Mouse (Mus musculus) MEL (cell line): ENCODE measurements around the gene H2-Ke6. TPM values are rescaled to one million over a fixed set of nuclear protein-coding genes. Genes with fewer than 3 reads are reported as not detected.

Experiments
- DNase-seq: peaks from one replicate; pipeline ENCODE4 v3.0.0; 2011; ENCODE audit warnings: low read depth, low spot score
- H3K27ac ChIP-seq: 2 replicates; pipeline ENCODE4 v1.5.1; 2012; ENCODE audit warnings: low read depth, mild to moderate bottlenecking, control low read depth, low read length, moderate library complexity; ENCODE audit not compliant: control insufficient read depth
- H3K27me3 ChIP-seq, 2 experiments: fragments of 150-350 bp in 1 of 2; sonication (generic) in 1 of 2; 2 replicates each; pipeline ENCODE4 v1.6.1; 2012; ENCODE audit warnings: low read length in 2 of 2, mild to moderate bottlenecking in 2 of 2, improper control_type of control experiment in 1 of 2, moderate library complexity in 1 of 2; ENCODE audit not compliant: insufficient read depth in 2 of 2, control insufficient read depth in 1 of 2
- H3K36me3 ChIP-seq, 2 experiments: 2 replicates each; pipeline ENCODE4 v1.6.1; 2012 to 2014; ENCODE audit warnings: low read length in 2 of 2, improper control_type of control experiment in 1 of 2, inconsistent platforms in 1 of 2, mild to moderate bottlenecking in 1 of 2; ENCODE audit not compliant: insufficient read depth in 2 of 2, control insufficient read depth in 1 of 2
- H3K4me1 ChIP-seq, 2 experiments: fragments of 150-350 bp in 1 of 2; sonication (generic) in 1 of 2; 2 replicates each; pipeline ENCODE4 v1.6.1; 2012; ENCODE audit warnings: low read length in 2 of 2, improper control_type of control experiment in 1 of 2, mild to moderate bottlenecking in 1 of 2; ENCODE audit not compliant: insufficient read depth in 2 of 2, control insufficient read depth in 1 of 2
- H3K4me3 ChIP-seq, 2 experiments: fragments of 150-350 bp in 1 of 2; sonication (generic) in 1 of 2; 2 replicates each; pipeline ENCODE4 v1.5.1; 2012; ENCODE audit warnings: low read depth in 2 of 2, low read length in 2 of 2, mild to moderate bottlenecking in 2 of 2, moderate library complexity in 2 of 2, control low read depth in 1 of 2, improper control_type of control experiment in 1 of 2; ENCODE audit not compliant: control insufficient read depth in 1 of 2, insufficient read depth in 1 of 2
- H3K79me2 ChIP-seq: 2 replicates; pipeline ENCODE4 v1.6.1; 2012; ENCODE audit warnings: mild to moderate bottlenecking, low read length, moderate library complexity; ENCODE audit not compliant: control insufficient read depth, poor library complexity, insufficient read depth
- H3K9ac ChIP-seq: 2 replicates; pipeline ENCODE4 v1.6.1; 2012; ENCODE audit warnings: low read depth, mild to moderate bottlenecking, control low read depth, low read length, moderate library complexity; ENCODE audit not compliant: control insufficient read depth, poor library complexity, severe bottlenecking
- H3K9me3 ChIP-seq: fragments of 150-350 bp; sonication (generic); replicated peaks from 2 replicates; pipeline ENCODE4 v1.6.1; 2012; ENCODE audit warnings: mild to moderate bottlenecking, low read length, improper control_type of control experiment, moderate library complexity; ENCODE audit not compliant: insufficient read depth
- CHD2 ChIP-seq: IDR thresholded peaks from 2 replicates; pipeline ENCODE4 v1.6.1; 2011; ENCODE audit warnings: low read length, improper control_type of control experiment
- CTCF ChIP-seq, 3 experiments: IDR thresholded peaks in 2 of 3; conservative IDR thresholded peaks in 1 of 3; 2 replicates each; pipeline ENCODE4 v1.5.1; 2011 to 2012; ENCODE audit warnings: low read length in 3 of 3, low read depth in 2 of 3, mild to moderate bottlenecking in 2 of 3, improper control_type of control experiment in 1 of 3, inconsistent platforms in 1 of 3, mixed read lengths in 1 of 3, moderate library complexity in 1 of 3; ENCODE audit not compliant: control insufficient read depth in 1 of 3, insufficient read depth in 1 of 3, poor library complexity in 1 of 3, severe bottlenecking in 1 of 3
- ELF1 ChIP-seq: IDR thresholded peaks from 2 replicates; pipeline ENCODE4 v1.6.1; 2014; ENCODE audit warnings: low read depth, mild to moderate bottlenecking, inconsistent platforms, low read length, improper control_type of control experiment, moderate library complexity
- EP300 ChIP-seq, 2 experiments: IDR thresholded peaks; 2 replicates each; pipeline ENCODE4 v1.6.1; 2011; ENCODE audit warnings: improper control_type of control experiment in 2 of 2, low read length in 2 of 2, low read depth in 1 of 2, mild to moderate bottlenecking in 1 of 2
- GATA1 ChIP-seq: IDR thresholded peaks from 2 replicates; pipeline ENCODE4 v1.6.1; 2011; ENCODE audit warnings: low read depth, low read length, improper control_type of control experiment
- HCFC1 ChIP-seq: IDR thresholded peaks from 2 replicates; pipeline ENCODE4 v1.6.1; 2012; ENCODE audit warnings: low read depth, mild to moderate bottlenecking, inconsistent platforms, low read length, improper control_type of control experiment, moderate library complexity
- JUND ChIP-seq: IDR thresholded peaks from 2 replicates; pipeline ENCODE4 v1.6.1; 2011; ENCODE audit warnings: low read depth, mild to moderate bottlenecking, improper control_type of control experiment, low read length
- MAFK ChIP-seq: IDR thresholded peaks from 2 replicates; pipeline ENCODE4 v1.6.1; 2011; ENCODE audit warnings: low read depth, mild to moderate bottlenecking, low read length, improper control_type of control experiment, borderline replicate concordance
- MAX ChIP-seq: IDR thresholded peaks from 2 replicates; pipeline ENCODE4 v1.6.1; 2011; ENCODE audit warnings: low read length, improper control_type of control experiment
- MAZ ChIP-seq: IDR thresholded peaks from 2 replicates; pipeline ENCODE4 v1.6.1; 2012; ENCODE audit warnings: low read depth, mild to moderate bottlenecking, inconsistent platforms, low read length, improper control_type of control experiment
- MYB ChIP-seq: IDR thresholded peaks from 2 replicates; pipeline ENCODE4 v1.6.1; 2011; ENCODE audit warnings: mild to moderate bottlenecking, low read depth, low read length, improper control_type of control experiment
- MYC ChIP-seq: IDR thresholded peaks from 2 replicates; pipeline ENCODE4 v1.6.1; 2011; ENCODE audit warnings: low read depth, mild to moderate bottlenecking, low read length, improper control_type of control experiment, moderate library complexity
- NELFE ChIP-seq: IDR thresholded peaks from 2 replicates; pipeline ENCODE4 v1.6.1; 2011; ENCODE audit warnings: low read depth, low read length, improper control_type of control experiment
- NRF1 ChIP-seq: IDR thresholded peaks from 2 replicates; pipeline ENCODE4 v1.6.1; 2014; ENCODE audit warnings: low read depth, mild to moderate bottlenecking, inconsistent platforms, low read length, improper control_type of control experiment, moderate library complexity; ENCODE audit not compliant: poor library complexity, insufficient read depth, severe bottlenecking
- SIN3A ChIP-seq: IDR thresholded peaks from 2 replicates; pipeline ENCODE4 v1.6.1; 2012; ENCODE audit warnings: low read length, improper control_type of control experiment, inconsistent platforms
- TAL1 ChIP-seq: IDR thresholded peaks from 2 replicates; pipeline ENCODE4 v1.6.1; 2012; ENCODE audit warnings: mild to moderate bottlenecking, inconsistent platforms, low read length, moderate library complexity, mixed read lengths
- UBTF ChIP-seq: IDR thresholded peaks from 2 replicates; pipeline ENCODE4 v1.6.1; 2012; ENCODE audit warnings: low read depth, mild to moderate bottlenecking, inconsistent platforms, low read length, improper control_type of control experiment, moderate library complexity, borderline replicate concordance; ENCODE audit not compliant: insufficient read depth
- ZMIZ1 ChIP-seq: IDR thresholded peaks from 2 replicates; pipeline ENCODE4 v1.6.1; 2012; ENCODE audit warnings: low read depth, mild to moderate bottlenecking, inconsistent platforms, low read length, improper control_type of control experiment, moderate library complexity
- ZNF384 ChIP-seq: IDR thresholded peaks from 2 replicates; pipeline ENCODE4 v1.6.1; 2012; ENCODE audit warnings: low read depth, mild to moderate bottlenecking, inconsistent platforms, low read length, improper control_type of control experiment
- polyA plus RNA-seq, 2 experiments: library from polyadenylated mRNA; stranded (reverse) in 1 of 2; unstranded in 1 of 2; fragments of >175 nt in 1 of 2; fragments of >200 nt in 1 of 2; gene quantifications; 2 replicates each; pipeline versions ENCODE4 v1.2.1 to v1.2.4; 2012; ENCODE audit warnings: low replicate concordance in 2 of 2, low read depth in 1 of 2; ENCODE audit not compliant: insufficient read length in 2 of 2, insufficient read depth in 1 of 2, missing spikeins in 1 of 2
- total RNA-seq: library from RNA; depleted of rRNA; stranded (reverse); fragments of 300-350 nt; gene quantifications from 2 replicates; pipeline ENCODE4 v1.2.3, GENCODE M21; 2012

The H2-Ke6 gene
- total and polyA plus RNA-seq, 3 experiments: 24.1 to 34.4 TPM; not detected in 1

GRCm38 (mm10) chr17:34021539-34022413 lies 6.1 kb downstream of the H2-Ke6 start:
- no peaks in the 10 kb centered on the region for H3K9me3 ChIP-seq
- no peak overlapping the region for H3K9ac ChIP-seq
- peaks cover 0 to 12% of the 10 kb centered on the region in 2 experiments; a peak in 1 of 4 replicates for H3K4me1 ChIP-seq
- no peaks in the 10 kb centered on the region for H3K27me3 ChIP-seq
- no peak for TF ChIP-seq TAL1
- no peak for TF ChIP-seq CTCF (IDR thresholded peaks at IDR 0.05 in 2 of 3, conservative IDR thresholded peaks at IDR 0.05 in 1 of 3; ENCODE audit: control insufficient read depth in 1 of 3, insufficient read depth in 1 of 3, low read depth in 2 of 3, low read length in 3 of 3, poor library complexity in 1 of 3, severe bottlenecking in 1 of 3)
- no peak for TF ChIP-seq MYC
- TF ChIP-seq ZMIZ1: no peak
- TF ChIP-seq MYB: no peak
- no peak for TF ChIP-seq NELFE
- no peak for TF ChIP-seq CHD2
- no peak for TF ChIP-seq ZNF384
- no peak for TF ChIP-seq UBTF
- no peak for TF ChIP-seq HCFC1
- no peak for TF ChIP-seq MAX
- TF ChIP-seq NRF1: no peak
- no peak overlapping the region for H3K27ac ChIP-seq
- peak; percentile 5 for DNase-seq
- no peak overlapping the region for H3K4me3 ChIP-seq
- peaks cover 12% of the 10 kb centered on the region for H3K79me2 ChIP-seq
- peaks cover 0 to 7% of the 10 kb centered on the region in 2 experiments; a peak in 2 of 4 replicates for H3K36me3 ChIP-seq

- H3K4me1 ChIP-seq: no peaks in the 10 kb centered on the region
- H3K9me3 ChIP-seq: no peaks in the 10 kb centered on the region
- no peaks in the 10 kb centered on the region for H3K79me2 ChIP-seq
- H3K27ac ChIP-seq: no peak overlapping the region
- DNase-seq: no peak
- no peaks in the 10 kb centered on the region for H3K27me3 ChIP-seq
- no peak overlapping the region for H3K4me3 ChIP-seq
- no peak overlapping the region for H3K9ac ChIP-seq
- no peaks in the 10 kb centered on the region for H3K36me3 ChIP-seq
- no peak for TF ChIP-seq HCFC1
- TF ChIP-seq SIN3A: no peak
- no peak for TF ChIP-seq NELFE
- TF ChIP-seq ELF1: no peak
- no peak for TF ChIP-seq UBTF
- TF ChIP-seq MYB: no peak
- TF ChIP-seq MAFK: no peak
- TF ChIP-seq MAX: no peak
- no peak for TF ChIP-seq JUND
- no peak for TF ChIP-seq TAL1
- TF ChIP-seq EP300 (IDR thresholded peaks at IDR 0.05; ENCODE audit: low read depth in 1 of 2, low read length in 2 of 2): no peak
- TF ChIP-seq MAZ: no peak
- TF ChIP-seq GATA1: no peak
- TF ChIP-seq, all 39 proteins: peak for 0
Observed at GRCm38 (mm10) chr17:34013436-34013835, 14.4 kb downstream of the H2-Ke6 start.
